Comparison of ENCODE assay signal across 49 mouse cellular contexts in genomic region chr17:36286390-36286789, GRCm38 (mm10). TPM values are rescaled to one million over a fixed set of nuclear protein-coding genes. Genes with fewer than 3 reads are reported as not detected.
"Had no signal": no experiment of that assay in that cellular context is flagged by ENCODE, and none has a peak within 500 bp of the region (broad histone marks: within the 10 kb centered on the region; RNA-seq: fewer than 3 reads in every experiment).

TSS of gene H2-M10.2 (minus strand) at chr17:36286490.

- H3K4me1 ChIP-seq: heart, embryonic 10.5 days; heart, embryonic 12.5 days; heart, embryonic 13.5 days; heart, embryonic 15.5 days; hindbrain, embryonic 10.5 days; hindbrain, embryonic 12.5 days; hindbrain, embryonic 13.5 days; hindbrain, embryonic 15.5 days; intestine, embryonic 15.5 days; kidney, embryonic 15.5 days had no signal

- ATAC-seq: hindbrain, postnatal 0 days; inflammation-experienced regulatory T-cells, adult 6 months; intestine, embryonic 15.5 days; intestine, embryonic 16.5 days; intestine, postnatal 0 days had no signal

- H3K4me3 ChIP-seq: heart, embryonic 10.5 days; heart, embryonic 12.5 days; heart, embryonic 13.5 days; heart, embryonic 15.5 days; hindbrain, embryonic 10.5 days; hindbrain, embryonic 12.5 days; hindbrain, embryonic 13.5 days; hindbrain, embryonic 15.5 days; intestine, embryonic 15.5 days; kidney, embryonic 15.5 days; layer of hippocampus, adult 2 months had no signal

- H3K27me3 ChIP-seq: heart, embryonic 12.5 days; heart, embryonic 13.5 days; heart, embryonic 15.5 days; hindbrain, embryonic 12.5 days; hindbrain, embryonic 13.5 days; hindbrain, embryonic 15.5 days; intestine, embryonic 15.5 days; kidney, embryonic 15.5 days had no signal

- DNase-seq: heart, postnatal 10 days; heart, postnatal 14 days; heart, postnatal 36 days; heart, postnatal 4 days; kidney, adult 11 months; kidney, adult 18-20 months; kidney, adult 2 months; kidney, adult 8-10 months; kidney, adult 9 months; kidney, postnatal 10 days; kidney, postnatal 14 days; kidney, postnatal 25 days; kidney, postnatal 36 days; kidney, postnatal 4 days; layer of hippocampus, adult 9-11 months; layer of hippocampus, postnatal 36 days had no signal

- H3K9ac ChIP-seq: heart, embryonic 12.5 days; heart, embryonic 13.5 days; heart, embryonic 15.5 days; hindbrain, embryonic 12.5 days; hindbrain, embryonic 13.5 days; hindbrain, embryonic 14.5 days; hindbrain, embryonic 15.5 days; intestine, embryonic 15.5 days; kidney, embryonic 15.5 days had no signal

- H3K27ac ChIP-seq: heart, embryonic 10.5 days; heart, embryonic 13.5 days; heart, embryonic 15.5 days; hindbrain, embryonic 10.5 days; hindbrain, embryonic 12.5 days; hindbrain, embryonic 13.5 days; hindbrain, embryonic 14.5 days; hindbrain, embryonic 15.5 days; hindbrain, postnatal 0 days; intestine, embryonic 15.5 days; kidney, embryonic 15.5 days; kidney, postnatal 0 days; layer of hippocampus, adult 2 months had no signal

- H3K4me2 ChIP-seq: heart, embryonic 11.5 days; heart, embryonic 12.5 days; heart, embryonic 13.5 days; heart, embryonic 15.5 days; hindbrain, embryonic 12.5 days; hindbrain, embryonic 13.5 days; hindbrain, embryonic 14.5 days; hindbrain, embryonic 15.5 days; intestine, embryonic 15.5 days; kidney, embryonic 15.5 days had no signal

- H3K9me3 ChIP-seq: heart, embryonic 15.5 days; hindbrain, embryonic 13.5 days; hindbrain, embryonic 15.5 days; intestine, embryonic 15.5 days; kidney, embryonic 15.5 days had no signal

RNA-seq across cellular contexts. Expression of gene H2-M10.2, which starts in this region (rescaled TPM):
- total RNA-seq: heart, postnatal 10 days; heart, postnatal 14 days; heart, postnatal 25 days; heart, postnatal 36 days; heart, postnatal 4 days; hematopoietic stem cell, adult 5-6 weeks; hindbrain, postnatal 0 days; layer of hippocampus, adult 18-20 months; layer of hippocampus, adult 2 months; layer of hippocampus, adult 8-10 months; layer of hippocampus, postnatal 10 days; layer of hippocampus, postnatal 14 days; layer of hippocampus, postnatal 25 days; layer of hippocampus, postnatal 36 days; left cerebral cortex, adult 18-20 months had no signal
- polyA plus RNA-seq: heart, embryonic 10.5 days; heart, embryonic 11.5 days; heart, embryonic 12.5 days; heart, embryonic 13.5 days; heart, embryonic 14.5 days; heart, embryonic 15.5 days; heart, embryonic 16.5 days; heart, postnatal 0 days; hindbrain, embryonic 11.5 days; hindbrain, embryonic 15.5 days; hindbrain, postnatal 0 days; inflammation-experienced regulatory T-cells, adult 6 months; intestine, embryonic 14.5 days; intestine, embryonic 15.5 days; intestine, embryonic 16.5 days; intestine, postnatal 0 days; kidney, adult 2 months; kidney, embryonic 16.5 days; kidney, postnatal 0 days; large intestine, adult 2 months had no signal
